ENCODE assay signal across 12 mouse cellular contexts in genomic region chr14:23114910-23115309, GRCm38 (mm10).
DNase-seq lines count a peak whose midpoint lies in the region; ATAC-seq lines count a peak whose summit lies in the region.
"Had no signal": no experiment of that assay in that cellular context is flagged by ENCODE, and none has a peak within 500 bp of the region (broad histone marks: within the 10 kb centered on the region; RNA-seq: fewer than 3 reads in every experiment).

No protein-coding gene starts in this region.

- DNase-seq in brain, adult 2 months (ENCODE audit: low read depth, low spot score) = peak; percentile 12
- peak; percentile 67 for DNase-seq in embryonic facial prominence, embryonic 14.5 days (ENCODE audit: low spot score)
- DNase-seq in lung, postnatal 36 days = peak; percentile 18
- no peak for DNase-seq in cerebellum, adult 8-10 months
- no peak for DNase-seq in retina, postnatal 1 day
- no peak for DNase-seq in frontal cortex, postnatal 25 days (ENCODE audit: low spot score in 2 of 2)
- DNase-seq: layer of hippocampus, adult 9-11 months had no signal

- ATAC-seq in embryonic facial prominence, embryonic 14.5 days (ENCODE audit: low read depth) = no peak
- ATAC-seq in kidney, embryonic 16.5 days (ENCODE audit: low FRiP score, low TSS enrichment) = peak; percentile 71
- ATAC-seq in erythroblast, adult 5-6 weeks (replicated peaks; ENCODE audit: low FRiP score, poor library complexity, severe bottlenecking) = no peak
- ATAC-seq: Patski had no signal

- H3K9me3 ChIP-seq in embryonic facial prominence, embryonic 14.5 days (ENCODE audit: control insufficient read depth, low read length) = no peaks in the 10 kb centered on the region
- H3K9me3 ChIP-seq in kidney, embryonic 16.5 days (ENCODE audit: low read length) = no peaks in the 10 kb centered on the region
- H3K9me3 ChIP-seq: heart, embryonic 13.5 days had no signal

- H3K4me3 ChIP-seq in embryonic facial prominence, embryonic 14.5 days (ENCODE audit: low read depth, low read length) = no peak overlapping the region
- no peak overlapping the region for H3K4me3 ChIP-seq in kidney, embryonic 16.5 days (ENCODE audit: low read length)
- H3K4me3 ChIP-seq: heart, embryonic 13.5 days had no signal

- peaks cover 4% of the 10 kb centered on the region; the same call in 1 of the 2 replicates for H3K4me1 ChIP-seq in embryonic facial prominence, embryonic 14.5 days (ENCODE audit: control insufficient read depth, insufficient read depth, low read length)
- H3K4me1 ChIP-seq in kidney, embryonic 16.5 days (ENCODE audit: insufficient read depth, low read length) = no peaks in the 10 kb centered on the region
- H3K4me1 ChIP-seq: heart, embryonic 13.5 days had no signal

- no peak overlapping the region for H3K27ac ChIP-seq in embryonic facial prominence, embryonic 14.5 days (replicated peaks; ENCODE audit: low read depth, low read length)
- H3K27ac ChIP-seq in kidney, embryonic 16.5 days (ENCODE audit: low read length) = no peak overlapping the region
- H3K27ac ChIP-seq: heart, embryonic 13.5 days; liver, embryonic 14.5 days had no signal

- no peaks in the 10 kb centered on the region for H3K27me3 ChIP-seq in embryonic facial prominence, embryonic 14.5 days (replicated peaks; ENCODE audit: control insufficient read depth, insufficient read depth, low read length)
- H3K27me3 ChIP-seq in kidney, embryonic 16.5 days (ENCODE audit: insufficient read depth, low read length) = no peaks in the 10 kb centered on the region
- H3K27me3 ChIP-seq: heart, embryonic 13.5 days had no signal

- 44% methylated on average over 5 of the region's 5 CpGs for WGBS in embryonic facial prominence, embryonic 14.5 days
- 55% methylated on average over 5 of the region's 5 CpGs for WGBS in kidney, embryonic 16.5 days

- no peaks in the 10 kb centered on the region for H3K36me3 ChIP-seq in embryonic facial prominence, embryonic 14.5 days (ENCODE audit: control insufficient read depth, insufficient read depth, low read length)
- H3K36me3 ChIP-seq in kidney, embryonic 16.5 days (ENCODE audit: insufficient read depth, low read length) = no peaks in the 10 kb centered on the region
- H3K36me3 ChIP-seq: heart, embryonic 13.5 days had no signal

- H3K4me2 ChIP-seq in embryonic facial prominence, embryonic 14.5 days (ENCODE audit: low read depth, low read length) = no peak overlapping the region
- no peak overlapping the region for H3K4me2 ChIP-seq in kidney, embryonic 16.5 days (replicated peaks; ENCODE audit: low read depth, low read length)
- H3K4me2 ChIP-seq: heart, embryonic 13.5 days had no signal

- H3K9ac ChIP-seq in embryonic facial prominence, embryonic 14.5 days (ENCODE audit: low read depth, low read length) = no peak overlapping the region
- H3K9ac ChIP-seq in kidney, embryonic 16.5 days (replicated peaks; ENCODE audit: low read length) = no peak overlapping the region
- H3K9ac ChIP-seq: heart, embryonic 13.5 days; liver, embryonic 14.5 days had no signal

Comparison
In these comparisons a context has a peak if more than half of its experiments do, and no peak if none do; other contexts are left out.
1. DNase-seq: peak in brain, adult 2 months (single experiment), embryonic facial prominence, embryonic 14.5 days (single experiment) and lung, postnatal 36 days (single experiment); none in cerebellum, adult 8-10 months (single experiment), retina, postnatal 1 day (single experiment) and frontal cortex, postnatal 25 days (0 of 2).